Mouse (Mus musculus): ENCODE results near the gene Gm12184.
"Not testable (repeated sequence)": the region's sequence is repeated elsewhere in the genome, so short reads cannot be mapped to it uniquely, and the experiment has no call there.

DNA sequence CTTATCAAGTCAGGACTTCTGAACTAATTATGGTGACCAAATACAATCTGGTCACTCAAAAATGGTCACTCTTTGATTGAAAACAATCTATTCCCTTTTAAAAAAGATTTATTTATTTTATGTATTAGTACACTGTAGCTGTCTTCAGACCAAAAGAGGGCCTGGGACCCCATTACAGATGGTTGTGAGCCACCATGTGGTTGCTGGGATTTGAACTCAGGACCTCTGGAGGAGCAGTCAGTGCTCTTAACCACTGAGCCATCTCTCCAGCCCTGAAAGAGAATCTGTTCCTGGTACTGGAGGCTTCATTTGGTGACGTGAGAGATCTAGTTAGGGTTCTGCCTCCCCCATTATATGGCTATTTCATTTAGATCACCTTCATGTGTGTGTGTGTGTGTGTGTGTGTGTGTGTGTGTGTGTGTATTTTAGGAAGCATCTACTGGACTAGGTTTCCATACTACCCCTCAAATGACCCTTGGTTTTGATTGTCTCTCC is 48.9 kb upstream of the Gm12184 start:
- not testable (repeated sequence) for TF ChIP-seq GATA1, TAL1 (IDR thresholded peaks at IDR 0.05; ENCODE audit: low read length)
